Mouse (Mus musculus) lung, postnatal 4 days (tissue): ENCODE results near the gene Zmiz1.

ENCODE experiments used
- DNase-seq, 2 experiments: peaks; one replicate each; pipeline ENCODE4 v3.0.0; 2021

Gene Zmiz1

GRCm38 (mm10) chr14:25474017-25474416 is 15.0 kb downstream of the Zmiz1 start:
- no peak for DNase-seq

DNA sequence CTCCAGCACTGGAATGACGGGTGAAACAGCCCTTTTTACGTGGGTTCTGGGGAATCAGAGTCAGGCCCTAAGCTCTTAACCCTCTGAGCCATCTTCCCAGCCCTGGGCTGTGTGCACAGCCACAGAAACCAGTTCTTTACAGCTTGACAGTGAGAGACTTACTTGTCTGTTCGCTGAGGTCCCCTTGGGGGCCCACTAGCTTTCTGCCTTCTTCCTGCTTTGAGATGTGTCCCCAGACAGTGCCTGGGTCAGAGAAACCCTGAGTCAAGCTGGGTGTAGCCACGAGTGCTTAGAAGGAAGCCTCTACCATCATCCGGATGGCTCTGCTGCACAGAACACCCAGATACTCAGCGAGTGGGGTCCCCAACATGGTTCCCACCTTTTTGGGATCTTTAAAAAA is 15.7 kb downstream of the Zmiz1 start:
- peak in 1 of 2 experiments; percentile 40 for DNase-seq

GRCm38 (mm10) chr14:25476048-25476447 is 17.1 kb downstream of the Zmiz1 start:
- peak; percentile 39 to 57 for DNase-seq

- peak; percentile 34 to 44 for DNase-seq
Measured at GRCm38 (mm10) chr14:25476453-25476852, 17.5 kb downstream of the Zmiz1 start.

- no peak for DNase-seq
Measured at GRCm38 (mm10) chr14:25477268-25477667, 18.3 kb downstream of the Zmiz1 start.

DNA sequence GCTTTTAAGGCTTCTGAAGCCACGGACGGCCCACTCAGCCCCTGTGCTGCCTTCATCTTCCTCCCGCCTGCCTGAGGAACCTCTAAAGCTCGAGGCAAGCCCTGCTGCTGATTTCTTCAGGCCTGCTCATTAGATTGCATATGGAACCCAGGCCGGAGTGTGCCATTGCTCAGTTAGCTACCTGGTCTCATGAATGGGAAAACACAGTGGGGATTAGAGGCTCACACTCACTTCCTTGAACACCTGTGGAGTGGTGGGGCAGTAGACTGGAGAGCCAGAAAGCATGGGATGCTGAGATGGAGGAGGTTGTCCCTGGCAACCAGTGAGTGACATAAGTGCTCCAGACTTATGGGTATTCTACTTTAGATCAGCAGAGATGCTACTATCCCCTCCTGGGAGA is 19.3 kb downstream of the Zmiz1 start:
- no peak for DNase-seq

GRCm38 (mm10) chr14:25478755-25479154 is 19.8 kb downstream of the Zmiz1 start:
- DNase-seq: no peak

- DNase-seq: peak; percentile 42 to 48
Measured at GRCm38 (mm10) chr14:25479841-25480252, 20.9 kb downstream of the Zmiz1 start.

- no peak for DNase-seq
Measured at GRCm38 (mm10) chr14:25480443-25480842, 21.5 kb downstream of the Zmiz1 start.

GRCm38 (mm10) chr14:25480916-25481666 is 22.1 kb downstream of the Zmiz1 start:
- peak; percentile 81 to 84 for DNase-seq

DNA sequence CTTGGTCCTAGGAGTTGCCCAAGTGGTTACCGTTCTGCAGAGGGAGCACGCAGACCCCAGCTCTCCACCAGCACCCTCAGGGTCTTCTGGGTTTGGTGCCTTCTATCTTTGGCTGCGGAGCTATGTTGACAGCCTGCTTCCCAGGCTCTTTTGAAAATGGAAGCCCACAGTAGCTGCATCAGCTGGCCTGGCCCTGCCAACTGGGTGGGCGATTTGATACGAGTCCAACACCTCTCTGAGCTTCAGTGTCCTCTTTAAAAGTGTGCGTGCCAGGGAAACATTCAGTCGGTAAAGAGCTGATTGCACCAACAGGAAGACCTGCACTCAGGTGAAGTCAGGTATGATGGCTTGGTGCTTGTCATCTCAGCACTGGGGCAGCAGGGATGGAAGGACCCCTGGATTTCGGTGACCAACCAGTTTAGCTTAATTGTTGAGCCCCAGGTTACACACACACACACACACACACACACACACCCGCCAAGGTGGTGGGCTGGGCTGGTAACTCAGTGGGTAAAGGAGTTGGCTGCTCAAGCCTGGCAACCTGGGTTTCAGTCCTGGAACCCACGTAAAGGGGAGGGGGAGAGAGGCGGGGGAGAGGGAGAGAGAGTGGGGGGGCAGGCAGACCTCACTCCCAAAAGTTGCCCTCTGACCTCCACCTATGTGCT is 22.8 kb downstream of the Zmiz1 start:
- no peak for DNase-seq

GRCm38 (mm10) chr14:25482404-25482803 is 23.4 kb downstream of the Zmiz1 start:
- DNase-seq: no peak

DNA sequence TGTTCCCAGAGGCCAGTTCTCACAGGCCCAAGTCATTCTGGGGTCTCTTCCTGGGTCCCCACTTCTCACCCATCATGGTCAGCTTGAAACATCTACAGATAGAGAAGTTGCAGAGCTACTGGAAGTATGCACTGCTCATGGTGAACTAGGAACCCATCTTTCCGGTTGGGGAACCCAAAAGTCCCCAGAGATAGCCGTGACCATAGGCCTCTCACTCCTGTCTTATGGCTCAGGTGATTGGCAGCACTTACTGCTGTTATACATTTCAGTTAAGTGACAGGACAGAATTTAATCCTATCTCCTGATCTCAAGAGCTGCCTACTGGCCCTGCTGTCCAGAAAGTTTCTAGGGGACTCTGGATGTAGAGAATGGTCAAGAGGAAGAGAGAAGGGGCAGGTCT is 24.3 kb downstream of the Zmiz1 start:
- no peak for DNase-seq

DNA sequence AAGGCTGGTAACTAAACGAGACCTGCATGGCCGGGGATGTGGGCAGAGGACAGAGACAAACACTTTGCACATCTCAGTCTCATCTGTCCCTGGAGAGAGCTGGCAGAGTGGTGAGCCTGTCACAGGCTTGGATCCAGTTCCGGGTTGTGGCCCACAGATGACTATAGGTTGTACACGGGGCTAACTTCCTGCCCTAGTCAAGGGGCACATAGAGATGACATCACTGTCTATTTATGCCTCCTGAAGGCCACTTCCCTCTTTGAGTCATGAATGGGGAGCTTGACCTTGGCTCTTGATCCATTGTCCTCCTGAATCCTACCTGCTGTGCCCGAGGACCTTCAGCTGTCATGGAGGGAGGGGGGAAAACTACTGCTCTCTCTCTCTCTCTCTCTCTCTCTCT is 25.1 kb downstream of the Zmiz1 start:
- peak; percentile 51 to 53 for DNase-seq

DNA sequence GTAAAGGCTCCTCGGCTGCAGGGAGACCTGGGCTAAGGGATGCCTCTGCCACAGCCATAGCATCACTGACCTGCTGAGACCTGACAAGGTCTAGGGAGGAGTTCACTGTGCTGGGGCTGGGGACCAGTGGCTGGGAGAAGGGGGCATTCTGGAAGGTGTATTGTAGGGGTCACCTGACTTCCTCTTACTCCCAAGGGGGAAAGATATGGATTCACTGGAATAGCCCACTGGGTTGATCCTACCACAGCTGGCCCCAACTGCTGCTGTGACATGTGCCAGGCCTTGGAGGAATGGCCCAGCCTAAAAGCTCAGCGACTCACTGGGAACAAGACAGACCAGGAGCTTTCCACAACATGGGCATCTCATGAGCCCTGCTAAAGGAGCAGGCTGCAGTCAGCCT is 27.2 kb downstream of the Zmiz1 start:
- DNase-seq: no peak

DNA sequence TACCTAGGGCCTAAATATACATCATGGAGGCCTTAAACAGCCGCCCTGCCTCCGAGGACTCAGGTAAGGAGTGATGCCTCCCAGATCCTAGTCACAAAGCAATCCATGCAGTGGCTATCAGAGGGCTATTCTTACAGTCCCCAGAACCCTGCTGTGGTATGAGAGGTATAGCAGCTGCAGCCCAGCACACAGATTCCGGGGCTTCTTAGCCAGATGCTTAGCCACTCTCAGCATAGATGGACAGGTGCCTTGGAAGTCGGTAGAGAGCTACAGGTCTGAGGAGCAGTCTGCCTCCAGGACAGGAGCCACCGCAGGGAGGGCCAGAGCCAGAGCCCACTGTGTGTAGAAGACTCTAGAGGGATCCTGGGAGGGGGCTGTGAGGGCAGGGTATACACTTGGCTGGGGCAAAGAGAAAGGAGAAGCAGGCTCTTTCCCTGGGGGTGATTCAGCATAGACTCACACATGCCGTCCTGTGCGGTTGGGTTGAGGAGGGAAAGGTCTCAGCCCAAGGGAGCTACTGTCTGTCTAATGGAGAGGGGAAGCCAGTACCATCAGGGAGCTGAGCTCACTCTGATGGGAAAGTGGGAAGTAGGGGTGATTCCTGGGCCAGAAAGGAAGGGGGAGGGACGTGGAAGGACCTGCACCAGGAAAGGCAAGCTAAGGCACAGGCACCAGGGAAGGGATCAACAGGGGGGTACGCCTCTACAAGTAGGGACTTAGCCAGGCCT is 27.9 kb downstream of the Zmiz1 start:
- DNase-seq: no peak

GRCm38 (mm10) chr14:25487470-25487955 is 28.5 kb downstream of the Zmiz1 start:
- no peak for DNase-seq

DNA sequence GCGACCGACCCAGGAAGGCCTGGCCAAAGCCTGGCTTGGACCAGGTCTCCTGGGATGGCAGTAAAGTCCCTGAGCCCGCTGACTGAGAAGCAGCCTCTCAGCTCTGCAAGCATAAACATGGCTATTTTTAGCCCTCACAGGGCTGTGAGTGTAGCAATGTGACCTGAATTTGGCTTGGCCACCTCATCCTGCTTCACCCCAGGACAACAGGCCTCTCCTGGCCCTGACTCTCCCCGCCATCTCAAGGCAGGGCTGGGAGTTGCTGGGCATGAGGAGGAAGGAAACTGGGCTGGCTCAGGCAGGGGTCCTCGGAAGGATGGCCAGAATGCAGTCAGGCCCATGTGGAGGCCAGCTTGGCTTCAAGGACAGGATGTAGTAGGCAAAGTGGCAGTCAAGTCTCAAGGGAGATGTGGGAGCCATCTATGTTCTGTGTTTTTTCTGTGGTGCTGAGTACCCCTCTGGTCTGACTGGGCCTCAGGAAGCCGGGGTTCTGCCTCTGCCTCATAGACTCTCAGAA is 29.2 kb downstream of the Zmiz1 start:
- DNase-seq: peak; percentile 66 to 71

DNA sequence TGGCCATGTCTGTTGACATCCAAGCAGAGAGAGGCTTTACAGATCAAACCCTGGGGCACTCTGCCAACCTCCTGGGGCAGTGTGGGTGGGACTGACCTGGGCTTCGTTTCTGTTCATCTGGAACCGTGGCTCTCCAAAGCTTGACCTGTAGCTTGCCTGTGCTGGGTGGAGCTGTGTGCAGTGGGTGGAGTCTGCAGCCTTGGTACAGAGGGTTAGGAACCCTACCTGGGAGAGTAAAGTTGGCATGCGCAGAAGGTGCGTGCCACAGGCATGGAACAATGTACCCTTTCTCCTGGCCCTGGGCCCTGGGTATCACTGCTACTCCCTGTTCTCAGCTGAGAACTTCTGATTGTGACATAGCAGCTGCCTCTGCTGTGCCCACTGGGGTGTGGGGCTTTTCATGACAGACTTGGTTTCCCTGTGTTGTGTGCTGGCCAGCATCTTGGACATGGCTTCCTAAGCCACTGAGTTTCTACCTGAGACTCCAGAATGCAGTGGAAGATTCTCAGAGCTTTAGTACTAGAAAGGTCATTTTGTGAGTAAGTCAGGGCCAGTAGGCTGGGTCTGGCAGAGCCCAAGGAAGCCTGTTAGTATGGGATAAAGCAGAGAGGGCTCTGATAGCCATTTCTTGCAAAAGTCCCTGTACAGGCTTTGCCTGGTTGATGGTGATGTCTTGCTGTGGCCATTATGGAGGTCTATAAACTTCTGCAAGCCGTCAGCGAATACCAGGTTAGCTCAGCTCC is 30.5 kb downstream of the Zmiz1 start:
- DNase-seq: peak; percentile 41 to 50

DNA sequence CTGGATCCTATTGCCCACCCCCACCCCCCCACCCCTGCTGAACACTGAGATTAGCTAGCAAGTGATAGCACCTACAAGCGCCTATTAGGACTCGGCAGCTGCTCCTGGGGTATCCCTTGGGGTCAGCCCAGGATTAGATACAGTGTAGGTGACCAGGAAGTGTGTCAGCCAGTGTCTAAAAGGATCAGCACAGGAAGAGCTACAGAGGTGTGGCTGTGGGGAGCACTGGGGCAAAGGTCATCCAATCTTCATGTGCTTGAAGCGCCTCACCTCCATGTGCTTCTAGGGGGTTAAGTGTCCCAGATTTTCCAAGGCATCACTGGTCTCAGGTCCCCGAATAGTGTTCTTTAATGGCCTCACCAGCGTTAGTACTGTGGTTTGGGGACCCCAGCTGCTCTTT is 33.0 kb downstream of the Zmiz1 start:
- no peak for DNase-seq

DNA sequence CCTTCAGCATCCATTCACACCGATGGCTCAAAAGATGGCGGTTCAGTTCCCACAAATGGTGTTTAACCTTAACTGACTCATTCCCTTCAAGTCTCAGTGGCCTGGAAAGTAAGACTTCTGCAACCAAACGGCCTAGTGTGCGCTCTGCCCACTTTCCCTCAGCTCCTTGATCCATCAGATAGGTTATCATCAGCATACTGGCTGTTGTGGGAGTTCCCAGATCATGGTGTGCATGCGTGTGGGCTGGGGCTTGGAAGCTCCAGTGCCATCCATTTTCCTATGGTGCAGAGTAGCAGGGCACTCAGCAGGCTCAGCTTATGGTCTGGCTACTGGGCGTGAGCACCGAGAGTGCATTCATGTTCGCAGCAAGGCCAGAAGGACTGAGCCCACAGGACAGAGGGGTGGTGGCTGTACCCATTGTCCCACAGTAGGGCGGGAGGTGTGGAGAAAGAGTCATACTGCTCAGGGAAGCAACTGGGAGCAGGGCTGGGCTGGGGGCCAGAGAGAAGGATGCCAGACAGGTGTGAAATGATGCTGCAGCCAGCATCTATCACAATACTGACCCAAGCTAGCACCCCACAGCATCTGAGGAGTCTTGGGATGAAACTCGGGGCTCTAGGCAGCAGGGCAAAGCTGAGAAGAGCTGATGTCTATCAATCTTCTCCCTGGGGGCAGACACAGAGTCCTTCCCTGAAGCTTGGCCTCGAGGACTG is 33.7 kb downstream of the Zmiz1 start:
- DNase-seq: no peak
